12 mouse cellular contexts compared by ENCODE assay signal in the genomic region with DNA sequence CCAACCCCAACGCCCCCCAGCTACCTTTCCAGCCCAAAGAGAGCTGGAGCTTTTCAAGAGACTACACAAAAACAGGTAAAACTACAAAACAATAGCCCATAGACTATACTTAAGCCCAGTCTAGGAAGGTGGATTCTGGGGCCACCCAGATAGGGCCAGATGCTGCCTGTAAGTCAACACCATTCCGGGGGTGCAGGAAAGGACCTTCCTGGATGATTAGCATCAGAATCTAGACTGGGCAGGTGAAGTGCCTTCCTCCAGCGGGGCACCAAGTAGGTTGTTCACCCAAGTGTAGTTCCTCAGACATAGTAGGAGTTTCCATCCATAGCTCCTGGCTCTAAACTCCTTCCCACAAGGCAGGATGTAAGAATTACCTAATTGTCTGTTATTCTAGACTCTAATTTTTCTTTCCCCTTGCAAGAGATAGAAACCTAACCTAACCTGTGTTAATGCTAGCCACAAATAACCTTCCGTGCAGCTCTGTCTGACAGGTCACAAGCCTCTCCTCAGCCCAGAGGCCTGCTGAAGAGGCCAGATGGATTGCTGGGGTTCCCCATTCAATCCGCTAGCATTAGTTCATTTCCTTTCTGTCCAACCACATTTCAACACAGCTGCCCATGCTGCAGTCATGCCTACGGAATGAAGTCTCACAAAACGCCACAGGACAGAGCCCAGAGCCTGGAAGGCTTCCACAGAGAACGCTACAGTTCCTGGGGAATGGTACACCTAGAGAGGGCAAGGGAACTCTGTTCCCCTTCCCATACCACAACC. TPM values are rescaled to one million over a fixed set of nuclear protein-coding genes. Genes with fewer than 3 reads are reported as not detected.
DNase-seq lines count a peak whose midpoint lies in the region; ATAC-seq and TF ChIP-seq lines count a peak whose summit lies in the region.
"Had no signal": no experiment of that assay in that cellular context is flagged by ENCODE, and none has a peak within 500 bp of the region (broad histone marks: within the 10 kb centered on the region; RNA-seq: fewer than 3 reads in every experiment).

No protein-coding gene starts in this region.

- 43% methylated on average over 8 of the region's 8 CpGs for WGBS in liver, embryonic 15.5 days (ENCODE audit: insufficient replicate concordance)

- no peaks in the 10 kb centered on the region for H3K36me3 ChIP-seq in liver, embryonic 15.5 days (replicated peaks)
- H3K36me3 ChIP-seq: hindbrain, embryonic 15.5 days had no signal

- H3K27me3 ChIP-seq in liver, embryonic 15.5 days: no peaks in the 10 kb centered on the region
- H3K27me3 ChIP-seq: hindbrain, embryonic 15.5 days had no signal

- TF ChIP-seq CTCF in embryonic fibroblast, embryonic 13.5 days (IDR thresholded peaks at IDR 0.05; ENCODE audit: borderline replicate concordance, insufficient read depth, low read length): no peak

- no peak for TF ChIP-seq POLR2A in embryonic fibroblast, embryonic 13.5 days (IDR thresholded peaks at IDR 0.05; ENCODE audit: low read depth, low read length)

- no peaks in the 10 kb centered on the region for H3K9me3 ChIP-seq in liver, embryonic 15.5 days (replicated peaks)
- H3K9me3 ChIP-seq: hindbrain, embryonic 15.5 days had no signal

- peak; percentile 90 for DNase-seq in heart, adult 11 months
- DNase-seq in heart, postnatal 36 days: no peak
- no peak for DNase-seq in liver
- DNase-seq in layer of hippocampus, adult 18-20 months (ENCODE audit: low spot score in 2 of 2): no peak
- DNase-seq in layer of hippocampus, adult 9-11 months: no peak
- DNase-seq: kidney, postnatal 36 days; spleen, adult 18-20 months; thymus, adult 18-20 months had no signal

- ATAC-seq in liver, embryonic 15.5 days (ENCODE audit: insufficient read depth): no peak
- ATAC-seq in neutrophil, adult 5-6 weeks (ENCODE audit: extremely low read depth, insufficient number of reproducible peaks, low FRiP score, poor library complexity, severe bottlenecking): peak; percentile 29; the same call in 1 of the 2 replicates

- no peak overlapping the region for H3K27ac ChIP-seq in liver, embryonic 15.5 days (replicated peaks)
- H3K27ac ChIP-seq in embryonic fibroblast, embryonic 13.5 days (ENCODE audit: insufficient read depth, low read length): peak overlapping the region; percentile 60
- H3K27ac ChIP-seq: hindbrain, embryonic 15.5 days had no signal

- peak overlapping the region; percentile 5; the same call in 1 of the 2 replicates for H3K4me2 ChIP-seq in liver, embryonic 15.5 days
- H3K4me2 ChIP-seq: hindbrain, embryonic 15.5 days had no signal

- no peak overlapping the region for H3K9ac ChIP-seq in liver, embryonic 15.5 days
- H3K9ac ChIP-seq: hindbrain, embryonic 15.5 days had no signal

- peaks cover 60% of the 10 kb centered on the region for H3K4me1 ChIP-seq in liver, embryonic 15.5 days (replicated peaks)
- peaks cover 16% of the 10 kb centered on the region; the same call in 1 of the 2 replicates for H3K4me1 ChIP-seq in embryonic fibroblast, embryonic 13.5 days (ENCODE audit: control insufficient read depth, insufficient read depth, low read length)
- H3K4me1 ChIP-seq: hindbrain, embryonic 15.5 days had no signal

- intact Hi-C loops in heart, postnatal 36 days (cut with DNase I): no loop called here

- no peak overlapping the region for H3K4me3 ChIP-seq in liver, embryonic 15.5 days (replicated peaks)
- no peak overlapping the region for H3K4me3 ChIP-seq in embryonic fibroblast, embryonic 13.5 days (ENCODE audit: insufficient read depth, low read length)
- H3K4me3 ChIP-seq: hindbrain, embryonic 15.5 days had no signal

RNA-seq across cellular contexts. Expression of gene Fam3c, which starts 8.7 kb away (rescaled TPM):
- total RNA-seq in heart, postnatal 36 days (2021): 10 to 100 TPM; 25.5 to 25.6 TPM
- polyA plus RNA-seq in liver, embryonic 15.5 days (2015; fragmentation: Nextera tagmentation; extraction: Ambion mirVana): 15.0 and 16.3 TPM in 2 replicates
- 94.7 and 128 TPM in 2 replicates for polyA plus RNA-seq in embryonic fibroblast, embryonic 13.5 days (2011; ENCODE audit: insufficient read length, low read depth, missing spikeins)
- 63.2 and 74.1 TPM in 2 replicates for total RNA-seq in neutrophil, adult 5-6 weeks (2017)
- 10 to 100 TPM; 58.3 to 60.5 TPM for total RNA-seq in layer of hippocampus, adult 18-20 months (2021)

RNA-seq across cellular contexts. Expression of gene Wnt16, which starts 59.3 kb away (rescaled TPM):
- total RNA-seq in heart, postnatal 36 days (2021): under 1 TPM; 0.46 to 0.64 TPM
- not detected in 2 replicates for polyA plus RNA-seq in liver, embryonic 15.5 days (2015; fragmentation: Nextera tagmentation; extraction: Ambion mirVana)
- polyA plus RNA-seq in embryonic fibroblast, embryonic 13.5 days (2011; ENCODE audit: insufficient read length, low read depth, missing spikeins): 6.9 and 15.6 TPM in 2 replicates
- total RNA-seq in neutrophil, adult 5-6 weeks (2017): not detected in 2 replicates
- total RNA-seq in layer of hippocampus, adult 18-20 months (2021): 1 to 10 TPM; 1.5 to 2.1 TPM
